Mouse (Mus musculus): ENCODE measurements around the gene Traf3ip3. TPM values are rescaled to one million over a fixed set of nuclear protein-coding genes. Genes with fewer than 3 reads are reported as not detected.
A peak's percentile ranks its signal among the peaks of the same experiment; 100 is the strongest.

Gene Traf3ip3
- total and polyA plus RNA-seq, 3 experiments, result 60.9 to 72.9 (median 68.8) TPM

DNA sequence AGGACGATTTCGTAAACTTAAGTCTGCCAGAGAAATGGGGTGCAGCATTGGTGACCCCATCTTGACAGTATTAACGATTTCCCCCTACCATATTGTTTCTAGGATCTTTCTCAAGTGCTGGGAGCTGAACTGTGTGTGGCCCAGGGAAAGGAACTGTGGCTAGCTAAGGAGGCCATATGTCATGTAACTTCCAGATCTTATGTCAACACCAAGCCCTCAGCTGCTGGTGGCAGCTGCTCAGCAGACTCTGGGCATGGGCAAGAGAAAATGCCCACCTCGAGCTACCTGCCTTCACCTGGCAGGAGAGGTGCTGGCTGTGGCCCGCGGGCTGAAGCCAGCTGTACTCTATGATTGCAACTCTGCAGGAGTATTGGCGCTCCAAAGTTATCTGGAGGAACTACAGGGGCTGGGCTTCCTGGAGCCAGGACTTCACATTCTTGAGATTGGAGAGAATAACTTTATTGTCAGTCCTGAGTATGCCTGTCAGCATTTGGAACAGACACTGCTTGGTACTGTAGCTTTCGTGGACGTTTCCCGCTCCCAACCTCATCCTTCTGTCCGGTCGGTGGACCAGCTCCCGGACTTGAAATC lies 27.3 kb downstream of the Traf3ip3 start:
- in situ Hi-C loops (cut with MboI; ENCODE audit: low pct_ligation_motif_present, low pct_unique_long_range_greater_than_20kb, low sequenced_read_pairs) (no loop called here), dilution Hi-C loops (cut with MboI; ENCODE audit: extremely low pct_ligation_motif_present, extremely low pct_unique_long_range_greater_than_20kb, low sequenced_read_pairs) (no loop called here)
- H3K4me2 ChIP-seq (ENCODE audit: insufficient read depth, low read depth, poor library complexity, severe bottlenecking), result peak overlapping the region; percentile 61
- DNase-seq (ENCODE audit: extremely low read depth), result no peak
- no peaks in the 10 kb centered on the region for H3K9me3 ChIP-seq (replicated peaks; ENCODE audit: low read length)
- H3K9ac ChIP-seq (ENCODE audit: insufficient read depth, low read depth), result peak overlapping the region; percentile 89
- H3K4me3 ChIP-seq (replicated peaks in 1 of 3; ENCODE audit: low read depth in 2 of 3, low read length in 2 of 3, poor library complexity in 1 of 3), result peak overlapping the region; percentile 81 to 96 (median 85)
- peaks cover 17% of the 10 kb centered on the region; the same call in 1 of the 2 replicates for H3K79me2 ChIP-seq (replicated peaks; ENCODE audit: control insufficient read depth, extremely low read depth, insufficient read depth, poor library complexity, severe bottlenecking)
- TF ChIP-seq USF1 (IDR thresholded peaks at IDR 0.05; ENCODE audit: low read depth, low read length), result no peak
- no peak for TF ChIP-seq TCF12 (IDR thresholded peaks at IDR 0.05; ENCODE audit: low read depth, low read length)
- no peak for TF ChIP-seq ZKSCAN1 (IDR thresholded peaks at IDR 0.05; ENCODE audit: borderline replicate concordance, low read depth, low read length)
- TF ChIP-seq POLR2A (IDR thresholded peaks at IDR 0.05; ENCODE audit: low read depth, low read length), result peak; percentile 19; the same call in 1 of the 2 replicates
- H3K36me3 ChIP-seq (replicated peaks in 1 of 2; ENCODE audit: control insufficient read depth in 1 of 2, insufficient read depth in 1 of 2, low read length in 1 of 2), result peaks cover 10 to 36% of the 10 kb centered on the region in 2 experiments
- no peaks in the 10 kb centered on the region for H3K27me3 ChIP-seq (replicated peaks)
- peaks cover 7 to 58% of the 10 kb centered on the region in 2 experiments for H3K4me1 ChIP-seq (ENCODE audit: control insufficient read depth in 1 of 2, insufficient read depth in 2 of 2)
- peak overlapping the region; percentile 12; the same call in 1 of the 2 replicates for H3K27ac ChIP-seq (ENCODE audit: insufficient read depth, low read depth)

DNA sequence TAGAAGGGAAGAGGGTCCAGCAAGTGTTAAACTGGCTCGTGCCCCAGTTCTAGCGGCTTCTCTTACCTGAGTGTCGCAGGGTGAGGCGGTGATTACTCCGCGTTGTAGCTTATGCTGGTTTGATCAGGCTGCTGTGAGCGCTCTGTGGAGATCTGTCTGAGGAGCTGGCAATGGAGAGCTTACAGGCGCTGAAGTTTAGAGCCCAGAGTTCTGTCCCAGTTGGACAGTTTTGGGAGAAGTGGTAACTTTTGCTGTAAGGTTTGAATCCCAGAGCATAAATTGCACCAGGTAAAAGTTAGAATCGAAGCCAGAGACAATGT lies 27.7 kb downstream of the Traf3ip3 start:
- TF ChIP-seq MXI1 (IDR thresholded peaks at IDR 0.05; ENCODE audit: low read depth, low read length), result no peak
- TF ChIP-seq NRF1 (IDR thresholded peaks at IDR 0.05; ENCODE audit: low read depth, low read length), result no peak
- no peak for TF ChIP-seq HCFC1 (IDR thresholded peaks at IDR 0.05; ENCODE audit: low read depth, low read length)
- peak overlapping the region; percentile 81 to 96 (median 85) for H3K4me3 ChIP-seq (replicated peaks in 1 of 3; ENCODE audit: low read depth in 2 of 3, low read length in 2 of 3, poor library complexity in 1 of 3)
- no peaks in the 10 kb centered on the region for H3K9me3 ChIP-seq (replicated peaks; ENCODE audit: low read length)
- peak overlapping the region; percentile 83 for H3K27ac ChIP-seq (ENCODE audit: insufficient read depth, low read depth)
- H3K4me2 ChIP-seq (ENCODE audit: insufficient read depth, low read depth, poor library complexity, severe bottlenecking), result peak overlapping the region; percentile 61
- in situ Hi-C loops (cut with MboI; ENCODE audit: low pct_ligation_motif_present, low pct_unique_long_range_greater_than_20kb, low sequenced_read_pairs), result no loop called here
- no peaks in the 10 kb centered on the region for H3K27me3 ChIP-seq (replicated peaks)
- dilution Hi-C loops (cut with MboI; ENCODE audit: extremely low pct_ligation_motif_present, extremely low pct_unique_long_range_greater_than_20kb, low sequenced_read_pairs), result no loop called here
- peak overlapping the region; percentile 89 for H3K9ac ChIP-seq (ENCODE audit: insufficient read depth, low read depth)
- peaks cover 17% of the 10 kb centered on the region; the same call in 1 of the 2 replicates for H3K79me2 ChIP-seq (replicated peaks; ENCODE audit: control insufficient read depth, extremely low read depth, insufficient read depth, poor library complexity, severe bottlenecking)
- peaks cover 6 to 55% of the 10 kb centered on the region in 2 experiments for H3K4me1 ChIP-seq (ENCODE audit: control insufficient read depth in 1 of 2, insufficient read depth in 2 of 2)
- DNase-seq (ENCODE audit: extremely low read depth), result no peak
- peaks cover 5 to 36% of the 10 kb centered on the region in 2 experiments for H3K36me3 ChIP-seq (replicated peaks in 1 of 2; ENCODE audit: control insufficient read depth in 1 of 2, insufficient read depth in 1 of 2, low read length in 1 of 2)

DNA sequence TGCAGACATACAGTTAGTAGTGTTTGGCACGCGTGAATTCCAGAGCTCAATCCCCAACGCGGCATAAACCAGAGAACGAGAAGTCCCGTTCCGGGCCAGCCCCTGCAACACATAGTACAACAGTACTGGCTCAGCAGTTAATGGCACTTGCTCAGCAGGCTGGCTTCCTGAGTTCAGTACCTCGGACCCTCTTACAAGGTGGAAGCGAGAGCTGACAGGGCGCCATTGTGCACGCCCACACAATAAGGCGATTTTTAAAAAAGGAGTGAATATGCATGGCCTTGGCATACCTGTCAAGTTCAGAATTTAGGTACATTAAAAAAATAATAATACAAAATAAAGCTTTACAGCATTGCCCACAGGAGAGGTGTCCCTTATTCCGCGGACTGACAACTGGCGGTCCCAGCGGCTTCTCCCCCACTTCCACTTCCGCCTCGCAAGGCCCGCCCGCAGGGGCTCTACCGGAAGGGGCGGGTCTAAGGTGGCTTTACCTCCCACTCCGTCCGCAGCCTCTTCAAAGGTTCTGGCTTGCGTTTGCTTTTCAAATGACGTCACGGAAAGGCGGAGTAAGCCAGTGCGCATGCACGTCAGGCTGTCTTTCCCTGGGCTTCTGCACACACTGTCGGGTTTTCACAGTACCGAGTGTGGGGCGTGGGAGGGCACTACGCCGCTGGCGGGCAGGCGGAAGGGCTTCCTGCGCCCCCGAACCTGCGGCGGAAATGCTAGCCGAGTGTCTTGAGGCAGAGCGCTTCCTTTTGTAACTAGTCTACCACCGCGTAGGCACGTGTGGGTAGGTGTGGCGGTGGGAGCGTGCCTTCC lies 28.3 kb downstream of the Traf3ip3 start:
- Histone ChIP-seq H3K36me3 (replicated peaks in 1 of 2; ENCODE audit: control insufficient read depth in 1 of 2, insufficient read depth in 1 of 2, low read length in 1 of 2) (peaks cover 1 to 30% of the 10 kb centered on the region in 2 experiments), H3K4me3 (replicated peaks in 1 of 3; ENCODE audit: low read depth in 2 of 3, low read length in 2 of 3, poor library complexity in 1 of 3) (peak overlapping the region; percentile 81 to 96 (median 85)), H3K79me2 (replicated peaks; ENCODE audit: control insufficient read depth, extremely low read depth, insufficient read depth, poor library complexity, severe bottlenecking) (peaks cover 17% of the 10 kb centered on the region; the same call in 1 of the 2 replicates), H3K27me3 (replicated peaks) (no peaks in the 10 kb centered on the region), H3K9ac (ENCODE audit: insufficient read depth, low read depth) (peak overlapping the region; percentile 89), H3K4me1 (ENCODE audit: control insufficient read depth in 1 of 2, insufficient read depth in 2 of 2) (peaks cover 6 to 55% of the 10 kb centered on the region in 2 experiments), H3K27ac (ENCODE audit: insufficient read depth, low read depth) (peak overlapping the region; percentile 83), H3K9me3 (replicated peaks; ENCODE audit: low read length) (no peaks in the 10 kb centered on the region), H3K4me2 (ENCODE audit: insufficient read depth, low read depth, poor library complexity, severe bottlenecking) (peak overlapping the region; percentile 96)
- dilution Hi-C loops (cut with MboI; ENCODE audit: extremely low pct_ligation_motif_present, extremely low pct_unique_long_range_greater_than_20kb, low sequenced_read_pairs) (no loop called here), in situ Hi-C loops (cut with MboI; ENCODE audit: low pct_ligation_motif_present, low pct_unique_long_range_greater_than_20kb, low sequenced_read_pairs) (no loop called here)
- peak; percentile 100 for DNase-seq (ENCODE audit: extremely low read depth)
- TF ChIP-seq ZMIZ1 (IDR thresholded peaks at IDR 0.05; ENCODE audit: low read depth, low read length) (peak; percentile 80), MXI1 (IDR thresholded peaks at IDR 0.05; ENCODE audit: low read depth, low read length) (peak; percentile 88), ZKSCAN1 (IDR thresholded peaks at IDR 0.05; ENCODE audit: borderline replicate concordance, low read depth, low read length) (no peak), RAD21 (IDR thresholded peaks at IDR 0.05; ENCODE audit: low read depth, low read length) (no peak), CHD1 (IDR thresholded peaks at IDR 0.05; ENCODE audit: low read depth, low read length) (peak; percentile 80; the same call in 1 of the 2 replicates), NRF1 (IDR thresholded peaks at IDR 0.05; ENCODE audit: low read depth, low read length) (peak; percentile 97), SMC3 (IDR thresholded peaks at IDR 0.05; ENCODE audit: low read depth, low read length) (no peak; the same call in none of the 2 replicates), POLR2AphosphoS2 (IDR thresholded peaks at IDR 0.05; ENCODE audit: low read depth, low read length) (peak; percentile 86; the same call in 1 of the 2 replicates), UBTF (IDR thresholded peaks at IDR 0.05; ENCODE audit: low read depth, low read length) (no peak), HCFC1 (IDR thresholded peaks at IDR 0.05; ENCODE audit: low read depth, low read length) (peak; percentile 82), POLR2A (IDR thresholded peaks at IDR 0.05; ENCODE audit: low read depth, low read length) (peak; percentile 94), IRF4 (IDR thresholded peaks at IDR 0.05; ENCODE audit: low read depth, low read length) (peak; percentile 57), CHD2 (IDR thresholded peaks at IDR 0.05; ENCODE audit: low read length) (peak; percentile 60; the same call in 1 of the 2 replicates), JUN (IDR thresholded peaks at IDR 0.05; ENCODE audit: insufficient read depth, low read depth, low read length) (peak; percentile 55), PAX5 (IDR thresholded peaks at IDR 0.05; ENCODE audit: low read length) (no peak), ELF1 (IDR thresholded peaks at IDR 0.05; ENCODE audit: low read depth, low read length) (peak; percentile 94), JUND (conservative IDR thresholded peaks at IDR 0.05; ENCODE audit: low read depth, low read length) (0 out of 2 replicates have a peak, but pooled peaks have one; percentile 49), USF2 (conservative IDR thresholded peaks at IDR 0.05; ENCODE audit: low read depth, low read length) (no peak), MAX (IDR thresholded peaks at IDR 0.05; ENCODE audit: low read length) (peak; percentile 83), TBP (conservative IDR thresholded peaks at IDR 0.05; ENCODE audit: low read depth, low read length) (peak; percentile 81)
